Mouse (Mus musculus): ENCODE measurements around the gene Zfp988. TPM values are rescaled to one million over a fixed set of nuclear protein-coding genes. Genes with fewer than 3 reads are reported as not detected.
"Not testable (repeated sequence)": the region's sequence is repeated elsewhere in the genome, so short reads cannot be mapped to it uniquely, and the experiment has no call there.

The Zfp988 gene
- polyA plus RNA-seq, 1 experiment from 2014 or later = 0.31 TPM

DNA sequence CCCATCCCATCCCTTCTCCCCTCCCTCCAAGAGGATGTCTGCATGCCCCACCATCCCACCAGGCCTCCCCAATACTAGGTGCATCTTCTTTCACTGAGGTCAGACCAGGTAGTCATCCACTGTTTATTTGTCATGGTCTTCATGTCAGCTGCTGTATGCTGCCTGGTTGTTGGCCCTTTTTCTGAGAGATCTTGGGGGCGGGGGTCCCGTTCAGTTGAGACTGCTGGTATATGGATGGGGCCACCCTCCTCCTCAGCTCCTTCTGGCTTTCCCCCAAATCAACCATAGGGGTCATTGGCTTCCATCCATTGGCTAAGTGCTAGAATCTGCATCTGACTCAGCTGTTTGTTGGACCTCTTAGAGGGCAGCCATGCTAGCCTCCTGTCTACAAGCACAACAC lies 64.1 kb downstream of the Zfp988 start:
- H3K36me3 ChIP-seq; H3K27me3 ChIP-seq; H3K27ac ChIP-seq; H3K9ac ChIP-seq; H3K4me3 ChIP-seq (replicated peaks); H3K9me3 ChIP-seq (replicated peaks); H3K4me2 ChIP-seq; H3K4me1 ChIP-seq: not testable (repeated sequence)
- no CpG with 5 or more reads among the region's 2 CpGs for WGBS
- 0 out of 2 replicates have a peak, but pooled peaks have one; percentile 46 for ATAC-seq (replicated peaks; ENCODE audit: low FRiP score)

DNA sequence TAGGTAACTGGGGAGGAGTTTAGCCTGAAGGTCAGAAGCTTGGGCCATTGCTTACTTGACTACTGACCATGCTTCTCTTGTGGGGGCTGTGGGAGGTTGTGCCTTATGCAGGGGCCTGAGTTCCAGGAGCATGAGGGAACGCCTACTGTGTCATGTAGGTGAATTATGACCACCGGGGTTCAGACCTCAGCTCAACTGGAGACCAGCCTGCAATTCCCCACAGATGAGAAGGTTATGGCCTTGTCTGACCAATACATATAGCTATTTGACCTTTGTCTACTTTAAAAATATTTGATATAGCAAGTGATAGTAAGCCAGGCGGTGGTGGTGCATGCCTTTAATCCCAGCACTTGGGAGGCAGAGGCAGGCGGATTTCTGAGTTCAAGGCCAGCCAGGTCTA lies 77.7 kb downstream of the Zfp988 start:
- WGBS = 91% methylated on average over 4 of the region's 4 CpGs
- not testable (repeated sequence) for H3K27me3 ChIP-seq; H3K9ac ChIP-seq; H3K27ac ChIP-seq; H3K36me3 ChIP-seq; H3K4me3 ChIP-seq (replicated peaks); ATAC-seq (replicated peaks; ENCODE audit: low FRiP score); H3K4me1 ChIP-seq; H3K4me2 ChIP-seq; H3K9me3 ChIP-seq (replicated peaks)

Other genes starting within 250 kb of the Zfp988 start
- gene Zfp991, start 173.6 kb upstream of the Zfp988 start, polyA plus RNA-seq (2015; fragmentation: Nextera tagmentation; extraction: Ambion mirVana) = 6.9 and 7.8 TPM in 2 replicates
- gene Zfp978, start 55.6 kb downstream of the Zfp988 start, polyA plus RNA-seq (2015; fragmentation: Nextera tagmentation; extraction: Ambion mirVana) = 0.33 TPM in 1 of 2 replicates, not detected in the other
- 7.7 and 8.0 TPM in 2 replicates for gene Zfp982, start 186.7 kb downstream of the Zfp988 start, polyA plus RNA-seq (2015; fragmentation: Nextera tagmentation; extraction: Ambion mirVana)
- 0.36 and 0.49 TPM in 2 replicates for gene Gm16503, start 234.5 kb downstream of the Zfp988 start, polyA plus RNA-seq (2015; fragmentation: Nextera tagmentation; extraction: Ambion mirVana)
- gene Zfp985, start 247.6 kb downstream of the Zfp988 start, polyA plus RNA-seq (2015; fragmentation: Nextera tagmentation; extraction: Ambion mirVana) = 0.30 and 0.53 TPM in 2 replicates